Mouse (Mus musculus) T-helper 1 cell (primary cell): ENCODE data around the gene Luc7l.
"Not testable (repeated sequence)": the region's sequence is repeated elsewhere in the genome, so short reads cannot be mapped to it uniquely, and the experiment has no call there.

Experiments
- in situ Hi-C: fragments of 300-600 bp; cut with MboI, MseI; formaldehyde crosslinking; loops from one replicate; pipeline ENCODE4 v1.15.1; 2025; ENCODE audit warnings: high pct_unique_total_duplicates

The Luc7l gene

GRCm38 (mm10) chr17:26253399-26253798 lies 703 bp downstream of the Luc7l start:
- in situ Hi-C loops: no loop called here

- in situ Hi-C loops: no loop called here
Measured at GRCm38 (mm10) chr17:26255313-26255712, 2.6 kb downstream of the Luc7l start.

DNA sequence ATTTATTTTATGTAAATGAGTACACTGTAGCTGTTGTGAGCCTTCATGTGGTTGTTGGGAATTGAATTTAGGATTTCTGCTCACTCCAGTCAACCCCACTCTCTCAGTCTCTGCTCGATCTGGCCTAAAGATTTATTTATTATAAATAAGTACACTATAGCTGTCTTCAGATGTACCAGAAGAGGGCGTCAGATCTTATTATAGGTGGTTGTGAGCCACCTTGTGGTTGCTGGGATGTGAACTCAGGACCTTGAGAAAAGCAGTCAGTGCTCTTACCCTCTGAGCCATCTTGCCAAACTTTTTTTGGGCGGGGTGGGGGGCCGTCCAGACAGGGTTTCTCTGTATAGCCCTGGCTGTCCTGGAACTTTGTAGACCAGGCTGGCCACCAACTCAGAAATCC lies 9.1 kb downstream of the Luc7l start:
- in situ Hi-C loops: no loop called here

- in situ Hi-C loops: no loop called here
Measured at GRCm38 (mm10) chr17:26262384-26262783, 9.7 kb downstream of the Luc7l start.

GRCm38 (mm10) chr17:26268851-26269250 lies 16.2 kb downstream of the Luc7l start:
- in situ Hi-C loops: no loop called here

- in situ Hi-C loops: not testable (repeated sequence)
Measured at GRCm38 (mm10) chr17:26269577-26269976, 16.9 kb downstream of the Luc7l start.

DNA sequence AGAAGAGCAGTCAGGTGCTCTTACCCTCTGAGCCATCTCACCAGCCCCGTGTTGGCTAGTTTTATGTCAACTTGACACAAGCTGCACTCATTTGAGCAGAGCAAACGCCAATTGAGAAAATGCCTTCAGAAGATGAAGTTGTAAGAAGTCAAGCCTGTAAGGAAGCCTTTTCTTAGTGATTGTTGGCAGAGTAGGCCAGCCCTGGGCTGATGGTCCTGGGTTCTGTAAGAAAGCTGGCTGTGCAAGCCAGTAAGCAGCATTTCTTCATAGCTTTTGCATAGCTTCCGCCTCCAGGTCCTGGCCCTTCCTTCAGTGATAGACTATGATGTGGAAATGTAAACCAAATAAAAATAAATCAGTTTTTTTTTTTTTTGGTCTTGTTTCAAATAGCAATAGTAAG lies 19.9 kb downstream of the Luc7l start:
- in situ Hi-C loops: no loop called here

- in situ Hi-C loops: no loop called here
Measured at GRCm38 (mm10) chr17:26275933-26276332, 23.2 kb downstream of the Luc7l start.

GRCm38 (mm10) chr17:26276711-26277110 lies 24.0 kb downstream of the Luc7l start:
- in situ Hi-C loops: no loop called here

DNA sequence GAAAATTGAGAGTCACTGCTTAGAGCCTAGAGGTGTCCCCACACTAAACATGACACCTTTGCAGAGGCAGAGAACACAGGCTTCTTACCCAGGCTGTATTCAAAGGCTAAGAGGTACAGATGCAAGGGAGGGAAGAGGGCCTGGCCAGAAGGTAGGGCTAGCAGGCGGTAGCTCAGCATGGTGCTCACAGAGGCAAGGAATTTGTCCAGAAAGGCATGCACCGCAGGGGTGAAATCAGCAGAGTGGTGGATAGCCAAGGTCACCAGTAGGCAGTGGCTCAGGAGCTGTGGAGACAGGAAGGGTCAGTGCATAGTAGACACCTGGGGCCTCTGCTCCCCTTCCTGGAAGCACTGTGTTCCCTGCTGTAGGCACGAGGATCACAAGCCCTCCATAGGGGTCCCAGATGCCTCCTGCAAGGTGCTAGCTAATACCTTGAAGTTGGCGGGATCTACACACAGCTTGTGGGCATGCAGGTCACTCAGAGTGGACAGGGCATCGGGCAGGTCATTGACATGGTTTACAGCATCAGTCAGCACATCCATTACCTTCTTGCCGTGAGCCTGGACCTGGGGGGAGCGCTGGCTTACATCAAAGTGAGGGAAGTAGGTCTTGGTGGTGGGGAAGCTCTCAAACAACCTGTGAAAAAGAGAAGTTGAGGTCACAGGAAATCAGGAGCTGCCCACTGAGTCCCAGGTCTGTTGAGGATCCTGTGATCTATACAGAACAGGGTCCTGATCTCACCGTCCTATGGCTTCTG lies 33.7 kb downstream of the Luc7l start:
- in situ Hi-C loops: no loop called here

- in situ Hi-C loops: no loop called here
Measured at GRCm38 (mm10) chr17:26289475-26289874, 36.8 kb downstream of the Luc7l start.

DNA sequence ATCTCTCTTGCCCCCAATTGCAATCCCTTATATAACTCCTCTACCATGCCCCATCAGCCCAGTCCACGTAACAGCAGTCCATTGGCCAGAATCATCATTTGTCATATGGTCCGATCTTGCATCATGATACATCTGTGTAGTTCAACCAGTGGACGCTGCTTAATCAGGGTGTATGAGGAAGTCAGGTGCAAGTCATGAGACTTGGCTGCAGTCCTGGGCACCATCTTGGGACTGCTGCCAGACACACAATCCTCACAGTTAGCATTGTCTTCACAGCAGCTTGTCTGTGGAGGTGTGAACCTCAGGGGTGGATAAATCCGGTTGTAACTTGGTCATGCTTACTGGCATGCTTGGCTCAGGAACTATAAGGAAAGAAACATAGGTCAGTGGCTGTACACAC lies 45.6 kb downstream of the Luc7l start:
- in situ Hi-C loops: not testable (repeated sequence)

- in situ Hi-C loops: loop anchor here (25.0 kb wide), 1 partner anchor 977 kb away; the partner anchor contains the start of gene Tpsab1
Measured at GRCm38 (mm10) chr17:26314291-26314690, 61.6 kb downstream of the Luc7l start.

- in situ Hi-C loops: loop anchor here (25.0 kb wide), 1 partner anchor 978 kb away; the partner anchor contains the start of gene Tpsab1
Measured at GRCm38 (mm10) chr17:26315474-26315873, 62.8 kb downstream of the Luc7l start.

GRCm38 (mm10) chr17:26318441-26318840 lies 65.7 kb downstream of the Luc7l start:
- in situ Hi-C loops: loop anchor here (25.0 kb wide), 1 partner anchor 981 kb away; the partner anchor contains the start of gene Tpsab1
